Mouse (Mus musculus) large intestine, adult 2 months (tissue): ENCODE results near the gene Mdm1. TPM values are rescaled to one million over a fixed set of nuclear protein-coding genes. Genes with fewer than 3 reads are reported as not detected.
A peak's percentile ranks its signal among the peaks of the same experiment; 100 is the strongest.

Experiments used
- DNase-seq: peaks from one replicate; pipeline ENCODE4 v3.0.0-alpha.2; 2012; ENCODE audit warnings: low read depth, low spot score
- WGBS: fragments of 180-500 bp; shearing (Covaris S2); methylation state at CpG from one replicate; pipeline ENCODE4 v1.1.7; 2018; 5-methylcytosine and 5-hydroxymethylcytosine counted together
- polyA plus RNA-seq: library from polyadenylated mRNA; depleted of rRNA; stranded (reverse); fragments of >200 nt; gene quantifications from 2 replicates; pipeline ENCODE4 v1.2.3, GENCODE M21; 2012; rRNA removed

The Mdm1 gene
- polyA plus RNA-seq = 1.7 and 2.3 TPM in 2 replicates

GRCm38 (mm10) chr10:118141018-118141883, at the start of gene Mdm1:
Mdm1 (plus strand) TSS chr10:118141811.
- DNase-seq = peak; percentile 85
- WGBS = 3% methylated on average over 47 of the region's 47 CpGs

- 85% methylated on average over 6 of the region's 6 CpGs for WGBS
- no peak for DNase-seq
Observed at GRCm38 (mm10) chr10:118092745-118093144, 48.9 kb upstream of the Mdm1 start.

GRCm38 (mm10) chr10:118093728-118094127, 47.9 kb upstream of the Mdm1 start:
- DNase-seq = no peak
- WGBS = 49% methylated on average over 9 of the region's 9 CpGs

GRCm38 (mm10) chr10:118094853-118095252, 46.8 kb upstream of the Mdm1 start:
- DNase-seq = no peak
- WGBS = 79% methylated on average over 4 of the region's 4 CpGs

GRCm38 (mm10) chr10:118096223-118096622, 45.4 kb upstream of the Mdm1 start:
- 77% methylated on average over 6 of the region's 6 CpGs for WGBS
- no peak for DNase-seq

GRCm38 (mm10) chr10:118097898-118098297, 43.7 kb upstream of the Mdm1 start:
- 83% methylated on average over 3 of the region's 3 CpGs for WGBS
- DNase-seq = no peak

- DNase-seq = no peak
- WGBS = 65% methylated on average over 5 of the region's 5 CpGs
Observed at GRCm38 (mm10) chr10:118100570-118100969, 41.0 kb upstream of the Mdm1 start.

GRCm38 (mm10) chr10:118101056-118101455, 40.6 kb upstream of the Mdm1 start:
- no peak for DNase-seq
- WGBS = 85% methylated on average over 2 of the region's 2 CpGs

GRCm38 (mm10) chr10:118103020-118103666, 38.5 kb upstream of the Mdm1 start:
- DNase-seq = no peak
- 2% methylated on average over 20 of the region's 20 CpGs for WGBS

- 68% methylated on average over 10 of the region's 10 CpGs for WGBS
- DNase-seq = no peak
Observed at GRCm38 (mm10) chr10:118103906-118104305, 37.7 kb upstream of the Mdm1 start.

- DNase-seq = no peak
- WGBS = 82% methylated on average over 9 of the region's 9 CpGs
Observed at GRCm38 (mm10) chr10:118107031-118107430, 34.6 kb upstream of the Mdm1 start.

GRCm38 (mm10) chr10:118110006-118110920, 31.3 kb upstream of the Mdm1 start:
- 23% methylated on average over 8 of the region's 8 CpGs for WGBS
- no peak for DNase-seq

GRCm38 (mm10) chr10:118110921-118111301, 30.7 kb upstream of the Mdm1 start:
- DNase-seq = no peak
- 53% methylated on average over 7 of the region's 7 CpGs for WGBS

GRCm38 (mm10) chr10:118111621-118112020, 30.0 kb upstream of the Mdm1 start:
- 40% methylated on average over 7 of the region's 7 CpGs for WGBS
- no peak for DNase-seq

- no peak for DNase-seq
- 74% methylated on average over 11 of the region's 11 CpGs for WGBS
Observed at GRCm38 (mm10) chr10:118112294-118112893, 29.2 kb upstream of the Mdm1 start.

GRCm38 (mm10) chr10:118113256-118113682, 28.3 kb upstream of the Mdm1 start:
- no peak for DNase-seq
- WGBS = 58% methylated on average over 9 of the region's 9 CpGs

- WGBS = 65% methylated on average over 1 of the region's 1 CpGs
- DNase-seq = no peak
Observed at GRCm38 (mm10) chr10:118114271-118114670, 27.3 kb upstream of the Mdm1 start.

- 94% methylated on average over 2 of the region's 2 CpGs for WGBS
Observed at GRCm38 (mm10) chr10:118116456-118116855, 25.2 kb upstream of the Mdm1 start.

More at GRCm38 (mm10) chr10:118116456-118116855, 25.2 kb upstream of the Mdm1 start:
- DNase-seq = no peak
